Mouse (Mus musculus) B cell, adult 2 months (primary cell): Measurements from ENCODE around the gene Atp6v1g2.

Experiments
- DNase-seq, 2 experiments: peaks; one replicate each; pipeline ENCODE4 v3.0.0; 2022

Atp6v1g2 gene

GRCm38 (mm10) chr17:35233114-35233980, at the start of gene Atp6v1g2:
Gene Atp6v1g2 (plus strand): TSS chr17:35233660.
- no peak for DNase-seq

DNA sequence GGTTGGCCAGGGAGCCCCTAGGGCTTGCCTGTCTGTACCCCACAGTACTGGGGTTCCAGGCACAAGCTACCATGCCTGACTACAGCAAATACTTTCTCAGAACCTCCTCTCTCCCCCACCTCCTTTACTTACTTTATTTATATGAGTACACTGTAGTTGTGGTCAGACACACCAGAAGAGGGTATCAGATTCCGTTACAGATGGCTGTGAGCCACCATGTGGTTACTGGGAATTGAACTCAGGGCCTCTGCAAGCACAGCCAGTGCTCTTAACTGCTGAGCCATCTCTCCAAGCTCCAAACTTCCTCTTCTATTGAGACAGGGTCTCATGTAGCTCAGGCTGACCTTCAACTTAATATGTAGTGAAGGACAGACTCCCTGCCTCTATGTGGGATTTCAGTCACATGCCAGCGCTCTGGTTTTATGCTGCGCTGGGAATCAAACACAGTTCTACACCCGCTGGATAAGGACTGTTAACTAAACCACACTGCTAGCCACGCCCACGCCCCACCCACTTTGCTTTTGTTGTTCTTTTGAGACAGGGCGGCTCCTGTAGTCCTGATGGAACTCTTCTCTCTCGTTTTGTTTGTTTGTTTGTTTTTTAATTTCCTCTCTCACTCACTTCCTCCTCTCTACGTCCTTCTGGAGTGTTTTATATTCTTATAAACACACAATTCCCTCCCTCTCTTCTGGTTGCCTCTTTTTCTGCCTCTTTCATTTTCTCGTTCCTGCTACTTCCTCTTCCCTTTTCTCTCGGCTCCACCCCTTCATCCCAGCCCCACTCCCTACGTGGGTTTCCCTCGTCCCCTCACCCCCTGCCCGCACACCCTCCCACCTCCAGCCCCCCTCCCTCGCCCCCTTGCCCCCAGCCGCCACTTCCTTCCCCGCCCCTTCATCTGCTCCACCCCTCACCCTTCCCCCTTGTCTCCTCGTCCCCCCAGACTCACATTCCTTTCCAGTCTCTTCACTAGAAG, 47.5 kb upstream of the Atp6v1g2 start:
- peak; percentile 91 to 94 for DNase-seq

GRCm38 (mm10) chr17:35186681-35187080, 46.8 kb upstream of the Atp6v1g2 start:
- peak; percentile 72 to 80 for DNase-seq

GRCm38 (mm10) chr17:35187345-35187744, 46.1 kb upstream of the Atp6v1g2 start:
- no peak for DNase-seq

- peak in 1 of 2 experiments; percentile 34 for DNase-seq
These were observed 45.4 kb upstream of the Atp6v1g2 start, which contains the start of gene Lst1 for GRCm38 (mm10) chr17:35187959-35188610. Gene Lst1 (minus strand): TSS chr17:35188439.

GRCm38 (mm10) chr17:35189186-35189585, 44.3 kb upstream of the Atp6v1g2 start:
- DNase-seq: peak; percentile 45 to 53

DNA sequence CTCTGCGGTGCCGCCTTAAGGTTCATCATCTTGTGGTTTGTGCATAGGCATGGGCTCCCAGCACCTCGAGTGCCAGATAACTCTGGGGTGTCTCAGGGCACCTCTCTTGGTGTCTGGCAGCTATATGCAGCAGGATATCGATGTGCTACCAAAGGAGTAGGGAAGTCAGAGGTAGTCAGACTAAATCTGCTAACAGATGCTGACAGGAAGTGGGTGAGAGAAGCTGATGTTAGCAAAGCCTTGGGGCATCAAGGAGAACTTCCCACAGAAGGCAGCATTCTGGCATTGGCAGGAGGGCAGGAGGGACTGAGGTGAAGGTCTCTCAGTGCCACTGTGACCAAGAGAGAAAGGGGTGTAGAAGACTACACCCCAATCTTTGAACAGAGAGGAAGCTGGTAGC, 43.4 kb upstream of the Atp6v1g2 start:
- DNase-seq: peak; percentile 58

DNA sequence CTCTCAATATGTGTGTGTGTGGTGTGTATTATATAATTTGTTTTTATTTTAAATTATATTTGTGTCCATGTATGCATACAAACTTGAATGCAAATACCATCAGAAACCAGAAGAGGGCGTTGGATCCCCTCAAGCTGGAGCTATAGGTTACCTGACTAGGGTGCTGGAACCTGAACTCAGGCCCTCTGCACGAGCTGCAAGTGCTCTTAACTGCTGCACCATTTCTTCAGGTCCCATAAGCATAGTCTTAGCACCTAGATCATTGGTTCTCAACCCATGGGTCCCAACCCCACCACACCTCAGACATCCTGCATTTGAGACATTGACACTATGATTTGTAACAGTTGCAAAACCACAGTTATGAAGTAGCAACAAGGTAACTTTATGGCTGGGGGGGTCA, 41.7 kb upstream of the Atp6v1g2 start:
- DNase-seq: no peak

- peak; percentile 47 to 51 for DNase-seq
These were observed 40.5 kb upstream of the Atp6v1g2 start for GRCm38 (mm10) chr17:35192924-35193323.

GRCm38 (mm10) chr17:35193881-35194843, 39.3 kb upstream of the Atp6v1g2 start, which contains the start of gene Ltb:
Gene Ltb (plus strand): TSS chr17:35194439.
- DNase-seq: peak; percentile 81 to 84

DNA sequence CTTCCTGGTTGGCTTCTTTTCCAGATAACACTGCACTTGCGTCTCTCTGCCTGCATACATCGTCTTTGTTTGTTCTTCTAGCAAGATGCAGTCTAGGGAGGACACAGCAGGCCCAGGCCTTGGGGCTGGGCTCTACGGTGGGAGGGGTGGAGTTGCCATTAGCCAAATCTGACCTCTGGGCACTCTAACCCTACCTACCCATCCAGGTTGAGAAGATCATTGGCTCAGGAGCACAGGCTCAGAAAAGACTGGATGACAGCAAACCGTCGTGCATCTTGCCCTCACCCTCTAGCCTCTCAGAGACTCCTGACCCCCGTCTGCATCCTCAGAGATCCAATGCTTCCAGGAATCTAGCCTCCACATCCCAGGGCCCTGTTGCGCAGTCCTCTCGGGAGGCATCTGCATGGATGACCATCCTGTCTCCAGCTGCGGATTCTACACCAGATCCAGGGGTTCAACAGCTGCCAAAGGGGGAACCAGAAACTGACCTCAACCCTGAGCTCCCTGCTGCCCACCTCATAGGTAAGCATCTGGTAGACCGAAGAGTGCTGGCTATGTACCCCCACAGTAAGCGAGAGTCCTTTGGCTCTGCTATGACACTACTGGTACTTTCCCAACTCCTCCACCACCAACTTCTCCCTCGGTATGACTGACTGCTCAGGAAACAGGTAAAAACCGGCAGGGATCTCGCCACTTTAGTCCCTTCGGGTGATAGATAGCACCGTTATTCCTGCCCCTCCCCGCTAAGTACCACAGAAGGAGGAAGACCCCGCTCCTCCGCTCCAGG, 38.4 kb upstream of the Atp6v1g2 start:
- DNase-seq: peak; percentile 54 to 62

GRCm38 (mm10) chr17:35195631-35196320, 37.7 kb upstream of the Atp6v1g2 start:
- DNase-seq: peak; percentile 95 to 96

DNA sequence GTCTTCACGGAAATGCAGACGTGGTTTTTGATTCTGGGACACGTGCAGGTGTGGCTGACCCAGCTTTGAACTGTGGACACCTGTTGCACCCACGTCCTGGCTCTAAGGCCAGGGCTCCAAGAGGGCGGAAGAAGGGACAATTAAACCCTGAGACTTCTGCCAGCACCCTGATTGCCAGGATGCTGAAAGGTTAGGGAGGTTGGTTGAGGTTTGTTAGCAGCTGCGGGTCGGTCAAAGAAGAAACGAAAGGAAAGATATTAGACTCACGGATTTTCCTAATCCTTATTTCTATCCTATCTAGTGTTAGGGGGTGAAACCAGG, 37.2 kb upstream of the Atp6v1g2 start:
- peak; percentile 38 to 48 for DNase-seq

DNA sequence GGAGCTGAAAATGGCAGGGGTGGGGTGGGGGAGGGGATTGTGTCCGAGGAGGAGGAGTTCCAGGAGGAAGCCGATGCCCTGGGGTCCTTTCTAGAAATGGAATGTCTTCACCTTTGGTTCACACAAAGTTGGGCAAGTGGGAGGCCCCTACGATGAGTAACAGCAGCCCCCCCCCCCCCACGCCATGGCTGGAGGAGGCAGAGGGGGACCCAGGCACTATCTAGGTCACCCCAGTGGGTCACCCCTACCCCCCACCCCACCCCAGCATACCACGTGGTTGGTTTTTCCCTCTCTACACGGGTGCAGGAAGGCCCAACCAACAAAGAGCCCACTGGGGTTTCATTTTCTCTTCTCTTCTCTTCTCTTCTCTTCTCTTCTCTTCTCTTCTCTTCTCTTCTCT, 36.3 kb upstream of the Atp6v1g2 start:
- no peak for DNase-seq

DNA sequence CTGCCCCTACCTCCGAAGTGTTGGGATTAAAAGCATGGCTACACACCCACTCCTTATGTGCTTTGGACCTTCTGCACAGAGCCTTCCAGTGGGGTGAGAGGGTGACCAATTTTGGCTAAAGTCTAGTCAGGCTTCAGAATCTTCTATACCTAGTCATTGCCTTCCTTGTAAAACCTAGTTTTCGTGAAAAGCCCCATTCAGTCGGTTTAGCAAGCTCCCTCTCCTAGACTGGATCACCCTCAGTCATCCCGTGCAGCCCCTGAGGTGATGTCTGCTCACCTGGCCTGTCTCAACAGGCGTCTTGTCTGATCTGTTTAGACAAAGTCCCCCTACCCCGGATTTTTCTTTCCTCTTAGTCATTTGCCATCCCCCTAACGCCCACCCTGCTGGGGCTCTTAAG, 35.4 kb upstream of the Atp6v1g2 start:
- DNase-seq: no peak

DNA sequence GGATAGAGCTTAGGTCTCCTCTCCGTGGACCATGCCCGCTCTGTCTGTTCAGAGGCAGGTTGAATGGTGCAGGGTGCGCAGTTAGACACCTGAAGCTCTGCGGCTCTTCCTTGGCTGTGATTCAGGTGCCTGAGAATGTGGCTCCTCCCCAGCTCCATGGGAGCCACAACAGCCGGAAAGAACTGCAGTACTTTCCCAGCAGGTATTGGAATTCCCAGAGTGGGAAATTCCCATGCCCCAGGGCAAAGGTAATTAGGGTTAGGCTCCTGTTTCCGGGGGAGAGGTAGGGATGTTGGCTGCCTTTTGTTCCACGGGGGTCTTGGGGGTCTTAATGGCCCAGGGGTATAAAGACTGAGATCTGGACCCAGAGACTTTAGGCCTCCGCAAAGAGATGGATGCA, 34.5 kb upstream of the Atp6v1g2 start:
- no peak for DNase-seq

DNA sequence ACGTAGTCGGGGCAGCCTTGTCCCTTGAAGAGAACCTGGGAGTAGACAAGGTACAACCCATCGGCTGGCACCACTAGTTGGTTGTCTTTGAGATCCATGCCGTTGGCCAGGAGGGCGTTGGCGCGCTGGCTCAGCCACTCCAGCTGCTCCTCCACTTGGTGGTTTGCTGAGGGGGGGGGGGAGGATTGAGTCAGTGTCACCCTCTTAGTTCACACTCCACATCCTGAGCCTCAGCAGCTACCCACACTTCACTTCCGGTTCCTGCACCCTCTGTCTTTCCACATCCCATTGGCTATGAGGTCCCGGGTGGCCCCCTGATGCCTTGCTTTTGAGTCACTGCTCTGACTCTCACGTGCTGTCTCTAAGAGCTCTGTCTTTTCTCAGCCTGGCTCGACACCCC, 33.1 kb upstream of the Atp6v1g2 start:
- DNase-seq: peak; percentile 77 to 82

GRCm38 (mm10) chr17:35201128-35201527, 32.3 kb upstream of the Atp6v1g2 start:
- DNase-seq: peak; percentile 68 to 71

- DNase-seq: peak; percentile 60 to 61
These were observed 31.7 kb upstream of the Atp6v1g2 start, which contains the start of gene Tnf for GRCm38 (mm10) chr17:35201787-35202186. Gene Tnf (minus strand): TSS chr17:35202007.

DNA sequence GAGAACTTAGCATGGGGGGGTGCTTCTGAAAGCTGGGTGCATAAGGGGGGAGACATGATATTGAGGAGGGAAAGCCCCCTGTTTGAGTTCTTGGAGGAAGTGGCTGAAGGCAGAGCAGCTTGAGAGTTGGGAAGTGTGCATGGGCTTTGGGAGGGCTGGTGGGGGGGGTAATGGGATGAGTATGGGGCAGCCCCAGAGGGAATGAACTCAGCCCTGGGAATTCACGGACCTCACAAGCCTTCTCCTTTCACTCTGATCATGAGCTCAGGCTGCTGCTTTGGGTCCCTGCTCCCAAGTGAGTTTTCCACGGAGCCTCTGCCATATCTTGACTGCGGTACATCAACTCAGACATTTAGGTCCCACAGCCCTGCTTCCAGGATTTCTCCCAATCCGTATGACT, 31.0 kb upstream of the Atp6v1g2 start:
- no peak for DNase-seq
